In the genomic region with DNA sequence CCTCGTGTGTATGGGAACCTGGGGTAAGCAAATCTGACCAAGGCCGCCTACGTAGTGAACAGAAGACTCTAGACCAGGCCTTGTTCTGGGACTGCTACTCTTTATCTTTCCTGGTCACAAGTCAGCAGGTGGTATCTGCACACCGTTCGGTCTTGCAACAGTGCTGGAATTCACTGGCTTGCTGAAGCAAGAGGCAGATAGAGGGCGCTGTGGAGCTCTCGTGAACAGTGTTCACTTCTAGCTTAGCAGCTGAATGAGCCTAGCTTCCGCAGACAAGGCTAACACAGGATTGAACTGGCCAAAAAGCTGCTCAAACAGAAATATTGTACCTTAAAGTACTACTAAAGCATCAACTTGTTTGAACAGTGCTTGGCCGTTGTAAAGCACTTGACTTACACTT, we compare ENCODE assay signal across 8 mouse cellular contexts.
A peak's percentile ranks its signal among the peaks of the same experiment; 100 is the strongest.
DNase-seq lines count a peak whose midpoint lies in the region; ATAC-seq lines count a peak whose summit lies in the region.

No protein-coding gene starts in this region.

- DNase-seq in WW6 (ENCODE audit: low read depth, low spot score) = peak; percentile 67
- DNase-seq in cerebellum, adult 8-10 months = peak; percentile 36
- DNase-seq in frontal cortex, postnatal 25 days (ENCODE audit: low spot score in 2 of 2) = peak; percentile 51 to 64
- peak; percentile 62 for DNase-seq in induced T-regulatory cell, adult 2 months (ENCODE audit: low read depth)
- peak; percentile 70 to 84 for DNase-seq in left cerebral cortex, postnatal 14 days (ENCODE audit: low spot score in 2 of 2)
- DNase-seq in mesoderm, embryonic 11.5 days (ENCODE audit: low read depth, low spot score) = peak; percentile 86
- DNase-seq in spleen, adult 12 weeks (ENCODE audit: low spot score) = peak; percentile 49

- intact Hi-C loops in left cerebral cortex, postnatal 14 days (cut with DNase I) = loop anchor here (10.0 kb wide), 1 partner anchor 589 kb away; no protein-coding TSS in a partner anchor

- ATAC-seq in inflammation-experienced regulatory T-cells, adult 6 months = no peak

Comparison
In these comparisons a context has a peak if more than half of its experiments do, and no peak if none do; other contexts are left out.
1. DNase-seq: peak in every context shown above with its lines; median percentile 86 in mesoderm, embryonic 11.5 days; 77 in left cerebral cortex, postnatal 14 days; 67 in WW6; 62 in induced T-regulatory cell, adult 2 months; 58 in frontal cortex, postnatal 25 days; 49 in spleen, adult 12 weeks; 36 in cerebellum, adult 8-10 months.